Mouse (Mus musculus): ENCODE results near the gene Toe1.
A peak's percentile ranks its signal among the peaks of the same experiment; 100 is the strongest.

- no peak for TF ChIP-seq JUN (IDR thresholded peaks at IDR 0.05; ENCODE audit: insufficient read depth, low read depth, low read length)
- TF ChIP-seq ZNF384 (IDR thresholded peaks at IDR 0.05; ENCODE audit: low read depth, low read length): no peak
- TF ChIP-seq CTCF (conservative IDR thresholded peaks at IDR 0.05 in 1 of 2, IDR thresholded peaks at IDR 0.05 in 1 of 2; ENCODE audit: low read depth in 2 of 2, low read length in 2 of 2): peak; percentile 10 to 44; a peak in 2 of 4 replicates
- no peak for TF ChIP-seq E2F4 (IDR thresholded peaks at IDR 0.05; ENCODE audit: insufficient replicate concordance, low read depth, low read length)
- no peak for TF ChIP-seq MAX (IDR thresholded peaks at IDR 0.05; ENCODE audit: low read length)
- TF ChIP-seq CHD2 (IDR thresholded peaks at IDR 0.05; ENCODE audit: low read length): no peak
- TF ChIP-seq KAT2A (IDR thresholded peaks at IDR 0.05; ENCODE audit: insufficient replicate concordance, low read length): no peak
- TF ChIP-seq EP300 (IDR thresholded peaks at IDR 0.05; ENCODE audit: low read length): no peak
- no peak for TF ChIP-seq CHD1 (IDR thresholded peaks at IDR 0.05; ENCODE audit: low read depth, low read length)
- no peak for TF ChIP-seq POLR2A (IDR thresholded peaks at IDR 0.05; ENCODE audit: low read depth, low read length)
- TF ChIP-seq RAD21 (IDR thresholded peaks at IDR 0.05; ENCODE audit: low read depth, low read length): peak; percentile 20
Observed at GRCm38 (mm10) chr4:116786587-116786986, 20.9 kb downstream of the Toe1 start.
